Mouse (Mus musculus) heart, postnatal 0 days (tissue): ENCODE measurements at regions not wholly inside any gene's neighbourhood (a gene's known extent, or its start where the extent isn't known, plus 50 kb on each side); places are given as distances from the start of the nearest gene placed in this dataset.

ENCODE experiments used
- ATAC-seq: fragments of 200-750 bp; cut with Nextera tagmentation; 2 replicates; pipeline ENCODE4 v1.8.0; 2017; ENCODE audit warnings: low read depth, moderate number of reproducible peaks, moderate library complexity; ENCODE audit not compliant: insufficient read depth
- DNase-seq: peaks from one replicate; pipeline ENCODE4 v3.0.0-alpha.2; 2016; ENCODE audit warnings: low spot score
- H3K27ac ChIP-seq: fragments of 300-500 bp; sonication (generic); 2 replicates; pipeline ENCODE4 v1.5.1; 2014; ENCODE audit warnings: low read depth, mild to moderate bottlenecking
- H3K27me3 ChIP-seq: fragments of 300-500 bp; sonication (generic); 2 replicates; pipeline ENCODE4 v1.6.1; 2014; ENCODE audit warnings: low read length, mixed read lengths; ENCODE audit not compliant: control insufficient read depth, insufficient read depth
- H3K36me3 ChIP-seq: fragments of 300-500 bp; sonication (generic); replicated peaks from 2 replicates; pipeline ENCODE4 v1.6.1; 2014; ENCODE audit warnings: low read length, mixed read lengths; ENCODE audit not compliant: control insufficient read depth, insufficient read depth
- H3K4me1 ChIP-seq: fragments of 300-500 bp; sonication (generic); 2 replicates; pipeline ENCODE4 v1.6.1; 2014; ENCODE audit warnings: antibody characterized with exemption; ENCODE audit not compliant: control insufficient read depth, insufficient read depth
- H3K4me2 ChIP-seq: fragments of 300-500 bp; sonication (generic); 2 replicates; pipeline ENCODE4 v1.6.1; 2014; ENCODE audit warnings: low read depth, mild to moderate bottlenecking, low read length, moderate library complexity
- H3K4me3 ChIP-seq: fragments of 300-500 bp; sonication (generic); 2 replicates; pipeline ENCODE4 v1.5.1; 2014; ENCODE audit warnings: low read depth, low read length
- H3K9ac ChIP-seq: fragments of 300-500 bp; sonication (generic); replicated peaks from 2 replicates; pipeline ENCODE4 v1.6.1; 2014; ENCODE audit warnings: low read depth, low read length, mixed read lengths
- H3K9me3 ChIP-seq: fragments of 300-500 bp; sonication (generic); replicated peaks from 2 replicates; pipeline ENCODE4 v1.6.1; 2016; ENCODE audit warnings: low read length; ENCODE audit not compliant: control insufficient read depth
- CTCF ChIP-seq: IDR thresholded peaks from 2 replicates; pipeline ENCODE4 v1.5.1; 2016; ENCODE audit warnings: antibody characterized with exemption, control low read depth, low read depth
- EP300 ChIP-seq: IDR thresholded peaks from 2 replicates; pipeline ENCODE4 v1.6.1; 2016; ENCODE audit warnings: antibody characterized with exemption, low read depth
- WGBS: fragments of 180-500 bp; shearing (Covaris S2); extraction: QIAGEN DNeasy Blood & Tissue Kit; methylation state at CpG from one replicate; pipeline ENCODE4 v1.1.7; 2014; 5-methylcytosine and 5-hydroxymethylcytosine counted together

DNA sequence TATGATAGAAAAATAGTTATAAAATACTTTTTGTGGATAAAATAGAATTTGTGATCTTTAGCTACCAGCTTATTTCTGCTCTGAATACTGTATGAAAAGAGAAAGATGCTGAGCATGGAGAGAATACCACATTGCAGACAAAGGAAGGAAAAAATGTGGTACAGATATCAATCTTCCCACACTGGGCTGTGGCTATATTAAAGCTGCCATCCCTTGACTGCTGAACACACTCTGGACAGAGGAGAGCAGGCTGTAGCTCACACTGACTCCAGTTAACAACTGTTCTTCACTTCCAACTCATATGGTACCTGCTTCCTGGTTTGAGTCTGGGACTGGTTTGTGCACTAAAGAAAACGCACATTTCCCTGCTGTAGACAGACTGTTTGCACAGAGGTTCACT lies 76.7 kb upstream of the Try4 start:
- TF ChIP-seq EP300 (no peak), CTCF (no peak)

DNA sequence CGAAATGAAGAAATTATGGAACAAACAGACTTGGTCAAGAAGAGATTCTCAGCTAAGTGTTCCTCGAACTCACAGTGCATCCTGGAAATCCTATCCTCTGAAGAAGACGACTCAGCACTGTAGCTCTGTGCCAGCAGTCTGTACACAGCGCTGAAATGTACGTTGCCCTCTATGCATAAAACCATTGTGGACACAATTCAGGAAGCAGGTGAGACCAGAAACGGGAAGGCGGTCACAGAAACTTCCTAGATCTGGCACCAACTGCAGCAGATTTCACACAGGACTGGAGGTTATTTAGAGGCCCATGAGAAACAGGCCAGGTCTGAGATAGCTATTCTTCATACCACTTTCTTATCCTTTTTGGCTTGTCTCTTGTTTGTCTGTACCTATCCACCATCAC lies 83.7 kb upstream of the Try4 start:
- no peak overlapping the region for H3K4me3 ChIP-seq
- H3K27ac ChIP-seq: no peak overlapping the region
- TF ChIP-seq EP300 (no peak), CTCF (no peak)
- no peaks in the 10 kb centered on the region for H3K9me3 ChIP-seq
- H3K4me1 ChIP-seq: no peaks in the 10 kb centered on the region
- H3K27me3 ChIP-seq: no peaks in the 10 kb centered on the region
- H3K4me2 ChIP-seq: no peak overlapping the region
- H3K36me3 ChIP-seq: no peaks in the 10 kb centered on the region
- 69% methylated on average over 7 of the region's 7 CpGs for WGBS
- ATAC-seq: no peak
- DNase-seq: no peak
- no peak overlapping the region for H3K9ac ChIP-seq

More for the DNA sequence above, 76.7 kb upstream of the Try4 start:
- Histone ChIP-seq H3K27ac (no peak overlapping the region), H3K4me3 (no peak overlapping the region), H3K4me1 (no peaks in the 10 kb centered on the region), H3K9me3 (no peaks in the 10 kb centered on the region), H3K27me3 (no peaks in the 10 kb centered on the region), H3K4me2 (no peak overlapping the region), H3K9ac (no peak overlapping the region), H3K36me3 (no peaks in the 10 kb centered on the region)
- 39% methylated on average over 1 of the region's 1 CpGs for WGBS
- DNase-seq (no peak), ATAC-seq (no peak)

DNA sequence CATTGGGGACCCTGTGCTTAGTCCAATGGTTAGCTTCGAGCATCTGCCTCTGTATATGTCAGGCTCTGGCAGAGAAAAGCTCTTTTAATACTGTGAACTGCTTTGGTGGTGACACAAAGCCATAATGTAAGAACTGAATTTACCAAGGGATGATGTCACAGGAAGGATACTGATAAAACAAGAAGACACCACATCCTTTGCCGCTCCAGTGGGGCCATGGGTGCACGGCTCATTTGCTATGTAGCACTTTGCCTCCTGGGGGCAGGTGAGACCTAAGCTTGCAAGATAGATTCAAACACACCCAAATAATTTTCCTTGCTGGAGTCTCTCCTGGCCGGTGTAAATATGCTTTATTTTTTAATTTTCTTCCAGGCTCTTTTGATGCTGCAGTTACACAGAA lies 86.2 kb upstream of the Try4 start:
- Histone ChIP-seq H3K36me3 (no peaks in the 10 kb centered on the region), H3K4me3 (no peak overlapping the region), H3K27ac (no peak overlapping the region), H3K9me3 (no peaks in the 10 kb centered on the region), H3K4me1 (no peaks in the 10 kb centered on the region), H3K27me3 (no peaks in the 10 kb centered on the region), H3K9ac (no peak overlapping the region), H3K4me2 (no peak overlapping the region)
- DNase-seq: no peak
- no peak for ATAC-seq
- WGBS: 68% methylated on average over 4 of the region's 4 CpGs
- TF ChIP-seq EP300 (no peak), CTCF (no peak)

DNA sequence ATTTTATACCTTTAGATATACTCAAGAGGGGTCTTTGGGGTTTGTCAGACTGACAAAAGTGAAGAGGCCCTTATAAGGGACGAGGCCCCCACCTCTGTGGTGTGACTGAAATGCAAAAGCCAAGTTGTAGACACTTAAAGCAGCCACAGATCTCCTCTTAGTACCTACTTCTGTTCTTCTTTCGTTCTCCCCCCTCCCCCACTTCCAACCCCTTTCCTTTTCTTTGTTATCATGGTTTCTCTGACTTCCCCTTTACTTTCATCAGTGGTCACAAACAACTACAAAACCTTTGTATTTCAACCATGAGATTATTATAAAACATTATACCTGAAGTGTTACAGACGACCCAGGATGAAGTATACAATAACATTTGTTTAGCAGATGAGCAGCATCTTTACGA lies 96.2 kb upstream of the Try4 start:
- no peaks in the 10 kb centered on the region for H3K27me3 ChIP-seq
- H3K9me3 ChIP-seq: 0 out of 2 replicates have a peak, but pooled peaks cover 8% of the 10 kb centered on the region
- TF ChIP-seq CTCF: no peak
- TF ChIP-seq EP300: no peak
- H3K27ac ChIP-seq: no peak overlapping the region
- WGBS: 39% methylated on average over 4 of the region's 4 CpGs
- DNase-seq: no peak
- no peak for ATAC-seq
- H3K4me2 ChIP-seq: no peak overlapping the region
- H3K9ac ChIP-seq: no peak overlapping the region
- H3K4me1 ChIP-seq: no peaks in the 10 kb centered on the region
- no peaks in the 10 kb centered on the region for H3K36me3 ChIP-seq
- H3K4me3 ChIP-seq: no peak overlapping the region

DNA sequence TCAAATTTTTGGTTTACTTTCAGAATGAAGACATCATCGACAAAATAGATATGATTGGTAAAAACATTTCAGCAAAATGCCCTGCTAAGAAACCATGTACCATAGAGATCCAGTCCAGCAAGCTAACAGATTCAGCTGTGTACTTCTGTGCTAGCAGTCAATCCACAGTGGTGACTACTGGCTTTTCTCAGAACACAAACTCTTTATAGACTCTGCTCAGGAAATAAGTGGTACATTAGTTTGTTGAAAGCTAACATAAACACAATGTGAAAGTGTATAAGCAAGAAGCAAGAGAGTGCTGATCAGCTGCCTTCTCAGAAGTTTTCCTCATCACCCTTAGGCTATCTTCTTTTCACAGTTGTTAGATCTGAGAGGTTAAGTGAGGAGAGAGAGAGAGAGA lies 99.2 kb upstream of the Try4 start:
- DNase-seq: no peak
- no peak overlapping the region for H3K9ac ChIP-seq
- H3K4me3 ChIP-seq: no peak overlapping the region
- no peak for ATAC-seq
- H3K27ac ChIP-seq: no peak overlapping the region
- no peak overlapping the region for H3K4me2 ChIP-seq
- WGBS: 65% methylated on average over 1 of the region's 1 CpGs
- no peaks in the 10 kb centered on the region for H3K36me3 ChIP-seq
- H3K9me3 ChIP-seq: 0 out of 2 replicates have a peak, but pooled peaks cover 8% of the 10 kb centered on the region
- no peaks in the 10 kb centered on the region for H3K4me1 ChIP-seq
- TF ChIP-seq EP300 (no peak), CTCF (no peak)
- no peaks in the 10 kb centered on the region for H3K27me3 ChIP-seq

DNA sequence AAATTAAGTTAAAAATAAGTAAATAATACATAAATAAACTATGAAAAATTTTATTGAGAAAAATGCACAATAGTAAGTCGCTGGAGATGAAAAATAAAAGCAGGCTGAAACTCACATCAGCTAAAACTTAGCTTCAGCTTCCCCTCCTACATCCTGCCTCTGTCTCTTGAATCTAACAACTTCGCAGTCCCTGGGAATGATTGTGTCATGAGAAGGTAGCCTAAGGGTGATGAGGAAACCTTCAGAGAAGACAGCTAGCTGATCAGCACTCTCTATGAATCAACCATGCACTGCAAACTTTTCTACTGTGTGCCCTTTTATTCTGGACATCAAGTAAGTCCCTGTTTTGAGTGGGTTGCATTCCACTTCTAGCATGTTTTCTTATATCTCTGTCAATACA lies 99.8 kb upstream of the Try4 start:
- no peaks in the 10 kb centered on the region for H3K4me1 ChIP-seq
- TF ChIP-seq CTCF: no peak
- TF ChIP-seq EP300: no peak
- no peaks in the 10 kb centered on the region for H3K36me3 ChIP-seq
- H3K9ac ChIP-seq: no peak overlapping the region
- ATAC-seq (no peak), DNase-seq (no peak)
- H3K27ac ChIP-seq: no peak overlapping the region
- 0 out of 2 replicates have a peak, but pooled peaks cover 8% of the 10 kb centered on the region for H3K9me3 ChIP-seq
- H3K4me3 ChIP-seq: no peak overlapping the region
- H3K4me2 ChIP-seq: no peak overlapping the region
- no peaks in the 10 kb centered on the region for H3K27me3 ChIP-seq
- WGBS: 63% methylated on average over 2 of the region's 2 CpGs
